Mouse (Mus musculus) midbrain, embryonic 16.5 days (tissue): Measurements from ENCODE around the gene Vmn2r11. TPM values are rescaled to one million over a fixed set of nuclear protein-coding genes. Genes with fewer than 3 reads are reported as not detected.
"Not testable (repeated sequence)": the region's sequence is repeated elsewhere in the genome, so short reads cannot be mapped to it uniquely, and the experiment has no call there.

Experiments used
- ATAC-seq: fragments of 200-750 bp; cut with Nextera tagmentation; 2 replicates; pipeline ENCODE4 v1.8.0; 2017; ENCODE audit warnings: moderate TSS enrichment
- H3K27ac ChIP-seq: fragments of 300-500 bp; sonication (generic); 2 replicates; pipeline ENCODE4 v1.5.1; 2014; ENCODE audit warnings: mild to moderate bottlenecking, low read length, mixed read lengths
- H3K27me3 ChIP-seq: fragments of 300-500 bp; sonication (generic); 2 replicates; pipeline ENCODE4 v1.6.1; 2014; ENCODE audit warnings: low read depth, low read length, mixed read lengths; ENCODE audit not compliant: control insufficient read depth, insufficient read depth
- H3K36me3 ChIP-seq: fragments of 300-500 bp; sonication (generic); 2 replicates; pipeline ENCODE4 v1.6.1; 2014; ENCODE audit warnings: mild to moderate bottlenecking, low read length, moderate library complexity, mixed read lengths; ENCODE audit not compliant: control insufficient read depth, insufficient read depth
- H3K4me1 ChIP-seq: fragments of 300-500 bp; sonication (generic); 2 replicates; pipeline ENCODE4 v1.6.1; 2014; ENCODE audit warnings: mild to moderate bottlenecking, low read length, mixed read lengths; ENCODE audit not compliant: control insufficient read depth, insufficient read depth
- H3K4me2 ChIP-seq: fragments of 300-500 bp; sonication (generic); 2 replicates; pipeline ENCODE4 v1.6.1; 2014; ENCODE audit warnings: mild to moderate bottlenecking, low read length, mixed read lengths
- H3K4me3 ChIP-seq: fragments of 300-500 bp; sonication (generic); 2 replicates; pipeline ENCODE4 v1.5.1; 2014; ENCODE audit warnings: low read depth, mild to moderate bottlenecking, low read length, moderate library complexity, mixed read lengths
- H3K9ac ChIP-seq: fragments of 300-500 bp; sonication (generic); 2 replicates; pipeline ENCODE4 v1.6.1; 2014; ENCODE audit warnings: low read depth, low read length, mixed read lengths
- H3K9me3 ChIP-seq: fragments of 300-500 bp; sonication (generic); replicated peaks from 2 replicates; pipeline ENCODE4 v1.6.1; 2014; ENCODE audit warnings: mild to moderate bottlenecking, low read length, mixed read lengths; ENCODE audit not compliant: control insufficient read depth, poor library complexity, severe bottlenecking
- WGBS: fragments of 180-500 bp; shearing (Covaris S2); extraction: QIAGEN DNeasy Blood & Tissue Kit; methylation state at CpG from one replicate; pipeline ENCODE4 v1.1.7; 2014; 5-methylcytosine and 5-hydroxymethylcytosine counted together
- polyA plus RNA-seq: library from polyadenylated mRNA; unstranded; fragments of >200 nt; fragmentation: Nextera tagmentation; extraction: Ambion mirVana; gene quantifications from 2 replicates; pipeline ENCODE4 v1.2.1, GENCODE M21; 2015

Gene Vmn2r11
- not detected in 2 replicates for polyA plus RNA-seq

GRCm38 (mm10) chr5:109059469-109059868, at the start of gene Vmn2r11:
Gene Vmn2r11, minus strand, starts transcription at chr5:109059569.
- not testable (repeated sequence) for H3K4me3 ChIP-seq, H3K27ac ChIP-seq, H3K9ac ChIP-seq, H3K4me2 ChIP-seq, H3K4me1 ChIP-seq, H3K36me3 ChIP-seq, ATAC-seq, H3K27me3 ChIP-seq
- peaks cover 22% of the 10 kb centered on the region; the same call in 1 of the 2 replicates for H3K9me3 ChIP-seq
- 87% methylated on average over 3 of the region's 3 CpGs for WGBS

GRCm38 (mm10) chr5:109097850-109098249, 38.5 kb upstream of the Vmn2r11 start, which contains the start of gene Vmn2r12:
Gene Vmn2r12, minus strand, starts transcription at chr5:109097950.
- not testable (repeated sequence) for H3K4me2 ChIP-seq, H3K9ac ChIP-seq, H3K4me3 ChIP-seq, H3K36me3 ChIP-seq, H3K4me1 ChIP-seq, H3K27ac ChIP-seq, H3K27me3 ChIP-seq, H3K9me3 ChIP-seq, ATAC-seq
- 84% methylated on average over 5 of the region's 5 CpGs for WGBS

- not testable (repeated sequence) for H3K27ac ChIP-seq, H3K36me3 ChIP-seq, H3K4me3 ChIP-seq, ATAC-seq, H3K9me3 ChIP-seq, H3K4me1 ChIP-seq, H3K9ac ChIP-seq, H3K4me2 ChIP-seq, H3K27me3 ChIP-seq
- WGBS = 72% methylated on average over 3 of the region's 3 CpGs
Observed at GRCm38 (mm10) chr5:109096482-109096881, 37.1 kb upstream of the Vmn2r11 start.

- not testable (repeated sequence) for H3K4me1 ChIP-seq, ATAC-seq, H3K36me3 ChIP-seq, H3K4me2 ChIP-seq, H3K27ac ChIP-seq, H3K9me3 ChIP-seq, H3K4me3 ChIP-seq, H3K9ac ChIP-seq, H3K27me3 ChIP-seq
- 57% methylated on average over 4 of the region's 4 CpGs for WGBS
Observed at GRCm38 (mm10) chr5:109072016-109072415, 12.6 kb upstream of the Vmn2r11 start.

- no peaks in the 10 kb centered on the region for H3K27me3 ChIP-seq
- ATAC-seq = no peak
- 81% methylated on average over 1 of the region's 1 CpGs for whole genome bisulfite sequencing
- no peaks in the 10 kb centered on the region for H3K4me1 ChIP-seq
- peaks cover 14% of the 10 kb centered on the region; the same call in 1 of the 2 replicates for H3K9me3 ChIP-seq
- H3K4me2 ChIP-seq = no peak overlapping the region
- H3K9ac ChIP-seq = no peak overlapping the region
- H3K36me3 ChIP-seq = no peaks in the 10 kb centered on the region
- no peak overlapping the region for H3K4me3 ChIP-seq
- H3K27ac ChIP-seq = no peak overlapping the region
Observed at GRCm38 (mm10) chr5:109055286-109055685, 4.1 kb downstream of the Vmn2r11 start.

GRCm38 (mm10) chr5:109032591-109032990, 26.8 kb downstream of the Vmn2r11 start:
- Histone ChIP-seq H3K9ac (no peak overlapping the region), H3K4me3 (no peak overlapping the region), H3K4me1 (no peaks in the 10 kb centered on the region), H3K9me3 (peaks cover 8% of the 10 kb centered on the region; the same call in 1 of the 2 replicates), H3K4me2 (no peak overlapping the region), H3K27ac (no peak overlapping the region), H3K27me3 (no peaks in the 10 kb centered on the region), H3K36me3 (no peaks in the 10 kb centered on the region)
- ATAC-seq = no peak

- H3K9me3 ChIP-seq, H3K4me1 ChIP-seq, H3K27me3 ChIP-seq, ATAC-seq, H3K9ac ChIP-seq, H3K27ac ChIP-seq, H3K4me2 ChIP-seq, H3K36me3 ChIP-seq, H3K4me3 ChIP-seq: not testable (repeated sequence)
Observed at GRCm38 (mm10) chr5:109006427-109006826, 52.9 kb downstream of the Vmn2r11 start, which contains the start of gene Vmn2r10. Gene Vmn2r10, minus strand, starts transcription at chr5:109006527.

Other genes with a start within 250 kb of the Vmn2r11 start
- not detected in 2 replicates for gene Vmn2r9, start 207.0 kb downstream of the Vmn2r11 start, polyA plus RNA-seq
- gene Vmn2r10, start 53.0 kb downstream of the Vmn2r11 start, polyA plus RNA-seq = not detected in 2 replicates
- not detected in 2 replicates for gene Vmn2r12, start 38.4 kb upstream of the Vmn2r11 start, polyA plus RNA-seq
- not detected in 2 replicates for gene Vmn2r13, start 132.6 kb upstream of the Vmn2r11 start, polyA plus RNA-seq
- not detected in 2 replicates for gene Vmn2r14, start 165.1 kb upstream of the Vmn2r11 start, polyA plus RNA-seq
- not detected in 2 replicates for gene Vmn2r15, start 238.1 kb upstream of the Vmn2r11 start, polyA plus RNA-seq